Mouse (Mus musculus) right cerebral cortex, postnatal 36 days (tissue): ENCODE measurements around the gene Togaram1.

Experiments used
- DNase-seq, 2 experiments: peaks; one replicate each; pipeline ENCODE4 v3.0.0; 2022; ENCODE audit warnings: low spot score in 2 of 2, mixed read lengths in 1 of 2

Gene Togaram1

GRCm38 (mm10) chr12:65048799-65049198 is 83.2 kb downstream of the Togaram1 start:
- no peak for DNase-seq

DNA sequence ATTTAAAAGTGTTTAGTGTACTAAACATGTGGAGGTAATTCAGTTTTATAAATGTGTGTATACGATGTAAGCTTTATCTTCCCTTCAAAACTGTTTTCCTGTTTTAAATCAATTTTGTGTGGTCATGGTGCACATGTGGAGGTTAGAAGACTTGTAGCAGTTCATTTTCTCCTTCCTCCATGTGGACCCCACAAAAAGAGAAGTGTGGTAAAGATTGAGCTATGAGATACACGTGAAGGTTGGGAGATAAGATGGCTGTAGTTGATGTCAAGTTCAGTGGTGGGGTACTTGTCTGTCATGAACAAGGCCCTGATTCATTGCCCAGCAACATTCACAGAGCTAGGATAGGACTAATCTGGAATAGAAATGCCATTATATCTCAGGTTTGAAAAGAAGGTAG is 92.6 kb downstream of the Togaram1 start:
- DNase-seq, result no peak

DNA sequence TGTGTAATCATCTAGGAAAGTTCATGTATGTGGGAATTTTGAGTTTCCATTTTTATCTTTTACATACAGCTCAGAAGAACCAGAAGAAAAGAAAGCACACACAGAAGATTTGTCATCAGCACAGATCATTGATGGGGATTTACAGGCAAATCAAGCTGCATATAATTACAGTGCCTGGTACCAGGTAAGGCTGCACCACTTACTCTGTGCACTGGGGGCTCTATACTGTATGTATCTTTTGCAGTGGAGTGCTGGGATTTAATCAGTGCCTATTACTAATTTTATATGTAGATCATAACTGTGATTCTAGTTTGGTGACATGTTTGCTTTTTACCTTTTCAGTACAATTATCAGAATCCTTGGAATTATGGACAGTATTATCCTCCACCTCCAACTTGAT is 95.5 kb downstream of the Togaram1 start:
- no peak for DNase-seq

DNA sequence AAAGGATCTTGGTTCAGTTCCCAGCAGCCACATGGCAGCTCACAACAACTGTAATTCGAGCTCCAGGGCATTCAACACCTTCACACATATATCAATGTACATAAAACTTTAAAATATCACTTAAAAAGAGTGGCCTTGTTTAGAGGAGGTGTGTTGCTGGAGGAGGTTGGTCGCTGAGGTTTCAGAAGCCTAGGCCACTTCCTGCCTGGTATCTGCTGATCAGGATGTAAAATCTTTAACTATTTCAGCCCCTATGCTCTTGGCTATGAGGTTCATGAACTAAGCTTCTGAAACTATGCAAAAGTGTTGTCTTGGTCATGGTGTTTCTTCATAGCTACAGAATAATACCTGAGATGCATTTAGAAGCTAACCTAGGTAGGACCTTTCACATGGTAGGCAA is 99.6 kb downstream of the Togaram1 start:
- DNase-seq, result no peak

DNA sequence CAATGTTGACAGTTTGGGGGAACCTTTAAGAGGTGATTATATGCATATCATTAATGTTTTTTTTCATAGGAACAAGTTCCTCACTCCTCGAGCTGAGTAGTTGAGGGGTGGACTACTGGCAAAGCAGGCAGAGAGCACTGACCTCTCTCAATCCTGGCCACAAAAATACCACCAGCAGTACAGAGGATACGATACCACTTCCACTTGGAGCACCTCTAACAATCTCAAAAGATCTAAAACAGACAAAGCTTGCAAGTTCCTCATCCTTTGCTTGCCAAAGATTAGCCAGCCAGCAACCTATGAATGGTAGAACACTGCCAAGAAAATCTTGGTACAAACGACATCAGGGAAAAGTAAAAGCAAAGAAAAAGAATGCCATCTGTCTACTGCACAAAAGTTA is 100.6 kb downstream of the Togaram1 start:
- no peak for DNase-seq

- DNase-seq, result no peak
Observed at GRCm38 (mm10) chr12:65068409-65068808, 102.8 kb downstream of the Togaram1 start.
